Mouse (Mus musculus) frontal cortex, postnatal 25 days (tissue): ENCODE data around the gene Ephb1.

Source experiments
- DNase-seq, 2 experiments: peaks; one replicate each; pipeline ENCODE4 v3.0.0; 2022; ENCODE audit warnings: low spot score in 2 of 2

Ephb1 gene

DNA sequence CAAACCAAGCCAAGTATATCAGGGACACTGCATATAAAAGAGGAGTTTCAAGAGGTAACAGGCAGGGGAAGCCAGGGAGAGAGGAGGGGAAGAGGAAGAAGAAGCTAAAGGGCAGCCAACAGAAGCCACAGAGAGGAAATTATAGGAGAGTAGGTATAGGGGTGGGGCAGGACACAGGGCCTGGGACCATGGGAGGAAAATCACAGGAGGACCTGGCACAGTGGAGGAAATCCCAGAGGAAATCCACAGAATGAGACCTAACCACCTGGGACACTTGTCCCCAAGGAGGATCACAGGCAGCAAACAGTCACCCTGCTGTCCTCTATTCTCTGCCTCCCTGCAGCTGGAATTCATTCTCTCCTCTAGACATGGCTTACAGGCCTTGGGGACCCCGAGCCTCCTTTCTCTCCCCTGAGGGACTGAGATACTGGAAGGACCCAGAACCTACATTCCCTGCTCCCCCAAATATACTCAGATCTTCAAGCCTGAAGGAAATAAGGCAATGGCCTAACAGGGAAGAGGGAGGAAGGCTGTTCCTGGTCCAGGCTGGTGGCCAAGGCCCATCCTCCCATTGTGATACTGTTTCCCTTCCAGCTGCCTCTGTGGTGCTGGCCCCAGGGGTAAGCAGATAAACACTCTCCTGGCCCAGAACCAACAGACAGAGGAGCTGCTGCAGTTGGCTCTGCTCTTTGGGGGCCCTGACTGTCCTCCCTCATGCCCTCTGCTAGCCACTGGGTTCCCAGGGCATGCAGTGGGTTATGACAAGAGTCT, 47.7 kb downstream of the Ephb1 start:
- DNase-seq: no peak

DNA sequence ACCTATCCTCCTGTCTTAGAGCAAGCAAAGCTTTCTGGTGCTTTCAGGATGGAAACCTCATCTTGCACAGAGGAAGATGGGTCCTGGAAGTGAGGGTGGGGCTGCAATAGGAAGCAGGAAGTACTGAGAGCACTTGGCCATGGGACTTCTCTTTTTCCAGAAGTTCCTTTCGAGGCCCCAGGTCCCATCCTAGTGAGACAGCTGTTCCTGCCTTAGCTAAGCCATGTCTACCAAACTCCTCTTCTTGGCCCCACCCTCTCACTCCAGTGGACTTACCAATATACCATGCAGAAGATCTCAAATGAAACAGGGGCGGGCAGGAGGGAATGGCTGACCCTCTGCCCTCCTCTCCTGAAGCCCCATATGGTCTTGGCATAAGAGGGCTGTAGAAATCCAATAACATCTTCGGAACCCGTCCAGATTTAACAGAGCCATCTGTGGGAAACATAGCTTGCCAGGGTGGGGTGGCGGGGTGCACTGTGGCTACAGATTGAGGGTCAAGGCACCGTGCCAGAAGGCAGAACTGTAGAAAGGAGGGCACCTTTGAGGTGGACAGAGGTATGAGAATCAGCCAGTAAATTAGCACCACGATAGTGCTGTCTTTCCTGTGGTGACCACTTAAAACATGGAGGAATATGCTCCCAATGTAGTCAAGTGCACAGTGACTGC, 48.9 kb downstream of the Ephb1 start:
- no peak for DNase-seq

DNA sequence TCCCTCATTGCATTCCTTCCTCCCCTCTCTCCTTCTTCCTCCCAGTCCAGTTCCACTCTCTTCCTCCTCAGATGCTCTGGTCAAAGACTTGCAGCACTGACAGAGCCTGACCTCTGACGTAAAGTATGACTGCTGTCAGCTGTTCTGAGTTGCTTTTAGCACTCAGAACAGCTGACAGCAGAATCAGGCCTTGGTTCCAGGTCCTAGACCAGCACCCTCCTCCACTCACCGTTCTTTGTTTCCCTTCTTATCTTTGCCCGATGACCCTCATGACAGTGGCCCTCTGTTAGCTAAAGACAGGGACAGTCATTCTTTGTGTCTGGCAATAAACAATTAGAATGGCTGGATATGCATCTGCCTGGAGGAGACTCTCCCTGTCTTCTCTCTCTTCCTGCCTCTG, 49.7 kb downstream of the Ephb1 start:
- DNase-seq: no peak

DNA sequence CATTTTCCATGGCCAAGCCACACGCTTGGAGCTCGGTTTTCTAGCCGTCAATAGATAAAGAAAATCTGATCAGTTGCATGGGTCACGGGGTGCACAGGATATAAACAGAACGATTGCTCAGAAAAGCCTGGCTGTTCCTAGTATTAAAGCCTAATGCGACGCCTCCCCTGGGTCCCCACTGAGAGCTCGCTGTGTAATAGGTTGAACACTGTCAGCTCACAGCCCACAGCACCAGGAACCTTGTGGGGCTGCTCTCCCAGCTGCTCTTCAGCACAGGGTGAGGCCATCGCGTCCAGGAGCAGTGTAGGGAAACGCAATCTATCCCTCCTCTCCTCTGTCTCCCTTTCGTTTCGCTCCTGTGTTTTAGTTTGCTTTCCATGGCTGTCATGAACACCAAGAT, 50.6 kb downstream of the Ephb1 start:
- DNase-seq: no peak

DNA sequence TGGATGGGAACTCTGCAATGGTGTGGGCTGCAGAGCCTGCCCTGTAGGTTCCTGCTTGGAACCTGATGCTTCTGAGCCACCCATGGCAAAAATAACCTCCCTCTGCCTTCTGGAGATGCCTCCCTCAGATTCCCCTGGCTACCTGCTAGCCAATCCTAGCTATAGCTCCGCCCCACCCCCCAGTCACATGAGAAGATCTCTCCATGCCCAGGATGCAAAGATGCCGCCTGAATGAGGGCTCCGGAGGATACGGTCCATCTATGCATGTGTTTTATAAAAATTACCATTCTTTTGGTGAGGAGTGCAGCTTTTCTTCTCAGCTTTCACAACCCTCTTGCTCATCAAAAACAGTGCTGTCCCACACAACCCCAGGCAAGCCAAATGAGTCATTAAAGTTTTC, 53.5 kb downstream of the Ephb1 start:
- no peak for DNase-seq

DNA sequence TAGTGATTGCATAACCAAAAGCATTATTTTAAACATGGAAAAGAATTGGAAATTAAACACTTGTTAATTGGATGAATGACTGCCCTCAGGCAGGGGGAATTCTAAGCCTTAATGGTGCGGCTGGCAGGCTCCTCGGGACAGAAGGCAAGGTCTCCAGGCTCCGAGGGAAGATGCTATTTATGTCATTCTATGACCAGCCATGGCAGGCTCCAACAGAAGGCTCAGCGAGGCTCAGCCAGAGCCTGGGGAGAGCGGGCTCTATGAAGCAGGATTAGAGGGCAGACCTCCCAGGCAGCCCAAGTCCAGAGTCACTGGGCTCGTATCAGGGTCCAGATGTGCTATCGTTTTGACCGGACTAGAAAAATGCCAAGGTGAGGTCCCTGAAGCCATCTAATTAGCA, 55.8 kb downstream of the Ephb1 start:
- DNase-seq: no peak

DNA sequence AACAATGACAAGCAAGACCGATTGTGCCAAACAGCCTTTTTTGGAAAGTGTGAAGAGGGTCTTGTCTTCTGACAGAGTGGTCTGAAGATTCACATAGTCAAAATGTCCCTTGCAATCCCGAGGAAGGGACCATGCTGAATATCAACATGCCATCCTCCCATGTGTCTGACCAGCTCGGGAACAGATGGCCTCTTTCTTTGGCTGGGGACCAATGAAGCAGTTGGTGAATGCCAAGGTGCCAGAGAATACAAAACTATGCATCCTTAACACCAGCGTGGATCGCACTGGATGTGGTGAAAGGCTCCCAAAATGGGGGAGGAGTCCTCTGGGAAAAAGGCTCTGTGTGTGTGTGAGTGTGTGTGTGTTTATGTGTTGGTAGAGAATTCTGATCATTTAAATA, 56.5 kb downstream of the Ephb1 start:
- no peak for DNase-seq

DNA sequence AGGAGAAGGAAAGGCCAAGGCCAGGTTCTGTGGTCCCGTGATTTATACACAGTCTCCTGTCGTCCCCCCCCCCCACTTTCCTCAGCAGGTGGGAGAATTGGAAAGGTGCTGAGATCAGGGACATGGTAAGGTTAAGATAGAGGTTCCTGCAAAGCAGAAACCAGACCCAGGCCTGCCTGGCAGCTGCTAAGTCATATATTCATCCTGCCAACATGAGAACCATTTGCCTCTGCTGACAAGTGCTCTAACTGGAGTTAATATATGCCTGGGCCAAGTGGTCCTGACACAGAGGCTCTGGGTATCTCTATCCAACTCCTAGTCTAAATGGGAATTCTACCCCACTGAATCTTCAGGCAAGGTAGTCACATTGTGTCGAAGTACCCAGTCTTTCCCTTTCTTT, 57.3 kb downstream of the Ephb1 start:
- DNase-seq: no peak

DNA sequence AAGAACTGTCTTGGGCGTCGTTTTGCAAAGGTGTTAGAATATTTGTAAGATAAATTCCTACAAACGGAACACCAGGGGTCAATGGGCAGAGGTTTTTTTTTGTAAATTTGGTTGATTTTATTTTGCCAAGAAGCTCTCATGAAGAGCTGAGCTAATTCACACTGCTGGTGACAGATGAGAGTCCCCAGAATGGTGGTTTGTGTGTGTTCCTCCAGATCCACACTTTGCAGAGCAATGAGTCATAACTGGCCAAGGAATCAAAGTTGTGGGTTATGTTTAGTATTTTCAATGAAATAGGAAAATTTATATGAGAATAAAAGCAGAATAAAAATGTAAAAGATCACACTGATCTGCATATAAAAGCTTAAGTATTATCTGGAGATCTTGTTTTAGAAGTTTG, 60.9 kb downstream of the Ephb1 start:
- DNase-seq: no peak

DNA sequence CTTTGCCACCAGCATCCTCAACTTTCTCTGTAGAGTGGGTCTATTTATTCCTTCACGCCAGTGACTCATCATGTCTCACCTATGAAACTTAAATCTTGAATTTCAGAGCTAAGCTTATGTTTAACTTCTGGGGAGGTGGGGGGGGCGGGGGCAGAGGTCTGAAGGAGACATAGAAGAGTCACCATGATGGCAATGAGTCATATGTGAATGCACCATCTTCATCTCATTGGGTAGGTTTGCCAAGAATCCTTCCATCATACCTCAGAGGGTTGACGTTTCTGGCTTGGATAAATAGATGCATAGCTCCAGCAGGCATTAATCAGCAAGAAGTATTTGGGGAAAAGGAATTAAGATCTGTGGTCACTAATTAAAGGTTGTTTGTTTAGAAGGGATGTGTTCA, 63.3 kb downstream of the Ephb1 start:
- DNase-seq: no peak

DNA sequence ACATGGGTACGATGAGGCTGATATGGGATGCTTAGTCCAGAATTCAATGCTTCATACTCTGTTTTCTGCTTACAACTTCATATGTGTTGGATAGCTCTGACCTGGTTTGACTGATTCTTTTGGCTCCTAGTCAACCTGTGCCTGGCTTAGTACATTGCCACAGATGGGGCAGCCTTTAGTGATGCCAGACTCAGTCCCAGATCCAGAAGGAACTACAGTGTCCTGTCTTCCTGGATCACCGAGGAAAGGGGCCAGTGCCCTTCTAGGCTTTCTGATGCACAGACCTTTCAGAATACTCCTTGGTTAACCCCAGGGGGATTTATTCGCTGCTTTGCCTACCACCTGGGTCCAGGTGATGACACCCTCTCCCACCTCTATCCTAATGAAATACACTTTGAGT, 66.1 kb downstream of the Ephb1 start:
- DNase-seq: no peak

DNA sequence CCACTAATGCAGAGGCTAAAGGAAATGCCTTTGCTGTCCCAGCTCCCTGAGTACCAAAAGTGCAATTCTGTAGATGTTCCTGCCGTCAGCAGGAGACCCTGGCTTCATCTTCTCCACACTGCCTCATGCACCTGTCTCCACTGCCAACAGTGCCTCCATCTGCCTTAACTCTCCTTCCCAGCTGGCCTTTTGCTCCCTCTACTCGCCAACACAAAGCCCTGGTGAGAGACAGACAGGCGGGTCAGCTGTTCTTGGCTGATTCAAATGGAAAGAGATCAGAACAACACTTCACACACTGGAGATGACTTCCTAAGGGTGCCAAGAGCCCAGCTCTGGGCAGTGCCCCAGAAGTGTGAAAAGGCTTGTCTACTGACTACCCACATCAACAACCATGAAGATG, 78.6 kb downstream of the Ephb1 start:
- no peak for DNase-seq

DNA sequence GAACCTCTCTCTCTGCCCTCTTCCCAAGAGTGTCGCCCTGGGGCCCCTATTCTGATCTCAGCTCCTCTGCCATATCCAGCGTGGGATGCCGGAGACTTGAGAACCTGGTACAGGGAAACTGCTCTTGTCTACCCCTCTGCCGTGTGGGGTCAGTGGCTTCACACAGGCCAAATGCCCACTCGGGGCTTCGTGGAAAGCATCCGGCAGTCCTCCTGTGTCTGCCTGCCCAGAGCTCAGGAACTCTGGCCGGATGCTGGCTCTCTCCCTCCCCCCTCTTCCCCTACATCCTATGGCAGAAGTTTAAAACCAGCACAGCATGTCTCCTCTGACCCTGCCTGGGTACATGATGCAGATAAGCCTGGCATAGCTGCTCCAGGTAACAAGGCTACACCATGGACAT, 80.5 kb downstream of the Ephb1 start:
- DNase-seq: no peak

DNA sequence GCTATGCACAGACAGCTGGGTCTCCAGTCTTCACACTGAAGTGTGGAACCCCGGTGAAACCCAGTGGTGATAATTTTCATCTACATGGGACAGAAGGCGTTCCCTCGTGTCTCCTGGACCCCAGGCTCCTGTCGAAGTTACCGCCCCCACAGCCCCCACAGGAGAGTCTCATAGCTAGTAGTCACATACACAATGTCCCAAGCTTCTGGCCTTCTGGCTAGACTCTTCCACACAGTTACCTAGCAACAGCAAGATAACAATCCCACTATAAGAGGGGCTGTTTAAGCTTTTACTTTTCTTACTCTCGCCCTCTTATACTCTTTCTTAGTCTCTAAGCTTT, 81.1 kb downstream of the Ephb1 start:
- DNase-seq: no peak

DNA sequence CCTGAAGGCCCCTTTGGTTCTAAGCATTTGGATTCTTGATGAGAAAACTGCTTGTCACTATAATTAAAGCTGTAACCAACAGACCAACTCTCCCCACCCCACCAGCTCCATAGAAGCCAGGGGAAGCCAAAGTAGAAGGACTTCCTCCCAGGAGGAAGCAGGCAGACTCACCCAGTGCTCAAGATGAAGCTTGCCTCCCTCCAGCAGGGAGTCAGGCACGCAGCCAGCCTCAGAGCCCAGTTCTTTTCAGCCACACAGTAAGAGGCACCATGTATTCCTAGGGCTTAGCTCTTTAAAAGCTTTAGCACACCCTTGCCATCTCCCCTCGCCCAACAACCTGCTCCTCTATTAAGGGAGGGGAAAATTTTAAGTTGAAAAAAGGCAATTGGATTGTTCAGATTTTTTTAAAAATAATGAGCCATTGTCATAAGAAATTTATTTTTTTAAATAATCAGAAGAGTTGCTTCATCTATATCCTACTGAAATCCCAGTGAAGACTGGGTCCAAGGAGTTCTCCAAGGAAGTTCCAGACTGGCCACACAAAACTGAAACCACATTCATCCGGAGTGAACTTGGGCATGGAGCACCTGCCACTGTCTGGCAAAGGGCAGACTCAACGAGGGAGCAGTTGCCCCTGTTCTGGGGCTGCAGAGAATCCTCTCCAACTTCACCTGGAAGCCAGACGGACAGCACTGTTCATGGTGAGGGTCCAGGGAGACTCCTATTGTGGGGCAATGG, 81.6 kb downstream of the Ephb1 start:
- DNase-seq: no peak

DNA sequence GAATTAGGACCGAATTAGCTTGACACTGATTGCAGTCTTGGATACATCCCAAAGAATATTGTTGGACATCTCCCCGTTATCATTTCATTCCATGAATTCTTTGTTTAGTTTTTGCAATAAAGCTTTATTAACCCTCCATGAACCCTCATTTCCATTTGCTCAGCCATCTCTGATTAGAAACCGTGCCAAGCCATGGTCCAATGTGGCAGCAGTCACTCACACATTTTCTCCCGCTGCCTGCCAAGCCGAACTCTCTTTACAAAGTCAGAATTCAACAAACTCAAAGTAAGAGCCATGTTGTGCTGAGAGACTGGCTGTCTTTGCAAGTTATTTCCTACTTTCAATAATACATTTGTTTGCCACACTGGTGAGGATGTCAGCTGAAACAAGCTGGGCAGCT, 84.0 kb downstream of the Ephb1 start:
- no peak for DNase-seq

DNA sequence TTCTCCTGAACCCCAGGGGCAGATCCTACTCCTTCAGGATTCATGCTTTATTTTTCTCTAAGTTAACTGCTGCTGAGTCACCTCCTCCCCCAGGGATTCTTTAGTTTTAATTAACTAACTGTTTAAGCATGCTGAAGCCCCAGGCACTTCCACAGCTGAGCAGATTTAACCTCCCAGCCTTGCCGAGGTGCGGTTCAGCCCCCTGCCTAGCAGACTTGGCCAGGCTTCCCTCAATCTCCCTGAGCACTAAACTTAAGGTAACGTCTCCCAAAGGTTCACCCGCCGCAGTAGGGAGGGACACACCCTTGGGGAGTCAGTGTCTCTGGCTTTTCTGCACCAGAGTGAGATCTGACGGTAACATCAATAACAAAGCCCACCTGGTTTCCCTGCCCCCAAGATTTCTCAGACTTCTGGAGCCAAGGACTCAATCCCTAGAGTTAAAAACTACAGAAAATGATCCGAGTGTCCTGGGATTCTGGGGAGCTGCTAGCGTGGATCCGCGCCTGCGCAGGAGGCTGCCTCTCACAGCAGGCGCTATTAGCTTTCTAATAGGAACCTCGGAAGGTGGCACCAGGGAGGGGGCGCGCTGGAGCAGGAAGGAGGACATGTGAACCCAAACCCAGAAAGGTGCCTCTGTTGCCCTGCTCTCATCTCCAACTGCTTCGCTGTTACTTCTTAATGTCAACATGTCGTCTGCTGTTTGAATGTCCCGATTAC, 87.0 kb downstream of the Ephb1 start:
- peak in 1 of 2 experiments; percentile 32 for DNase-seq

DNA sequence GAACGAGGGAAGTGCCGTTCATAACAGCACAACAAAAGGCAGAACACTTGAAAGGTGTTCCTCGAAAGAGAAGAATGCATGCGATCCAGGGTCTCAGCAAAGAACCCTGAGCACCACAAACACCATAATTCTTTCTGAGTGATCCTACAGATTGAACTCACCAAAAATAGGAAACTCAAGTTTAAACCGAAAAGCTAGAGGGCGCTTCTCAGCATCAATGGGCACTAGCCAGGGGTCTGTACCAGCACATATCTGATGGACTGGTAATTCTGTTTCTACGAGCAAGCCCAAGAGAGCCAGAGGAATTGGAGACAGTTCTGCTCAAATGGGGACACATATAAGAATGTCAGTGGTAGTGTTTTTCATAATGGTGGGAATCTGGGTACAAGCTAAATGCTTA, 90.7 kb downstream of the Ephb1 start:
- DNase-seq: no peak

DNA sequence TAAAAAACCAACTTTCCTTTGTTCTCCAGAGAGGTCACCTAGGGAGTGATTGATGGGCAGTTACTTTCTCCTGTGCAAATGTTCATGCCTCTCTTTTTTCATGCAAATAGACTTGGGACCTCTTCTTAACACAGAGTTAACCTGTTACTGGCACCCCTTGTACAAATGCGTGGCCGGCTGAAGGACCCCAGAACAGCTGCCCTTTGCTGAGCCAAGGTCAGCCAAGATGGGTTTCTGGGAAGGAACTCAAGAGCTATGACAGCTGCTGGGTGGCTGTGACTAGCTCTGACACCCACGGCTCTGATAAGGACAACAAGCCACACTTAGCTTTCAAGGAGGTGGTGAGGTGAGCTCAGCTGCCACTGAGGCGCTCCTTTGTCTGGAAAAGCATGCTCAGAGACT, 92.4 kb downstream of the Ephb1 start:
- DNase-seq: no peak

DNA sequence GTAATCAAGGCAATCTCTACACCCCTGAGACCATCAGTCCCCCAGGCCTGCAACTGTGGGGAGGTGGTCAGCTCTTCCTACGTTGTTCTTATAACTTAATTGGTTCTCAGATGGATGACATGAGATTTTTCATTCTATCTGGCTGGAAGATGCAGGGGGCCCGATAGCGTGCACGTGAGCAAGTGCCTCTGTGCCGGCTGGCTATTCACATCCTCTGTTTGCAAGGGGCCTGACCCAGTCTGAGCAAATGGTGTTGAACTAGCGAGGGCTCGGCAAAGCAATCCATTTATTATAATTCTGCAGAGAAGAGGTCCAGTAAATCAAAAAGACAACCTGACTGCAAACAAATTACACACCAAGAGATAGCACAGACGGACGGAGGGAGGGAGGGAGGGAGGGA, 93.0 kb downstream of the Ephb1 start:
- DNase-seq: no peak

DNA sequence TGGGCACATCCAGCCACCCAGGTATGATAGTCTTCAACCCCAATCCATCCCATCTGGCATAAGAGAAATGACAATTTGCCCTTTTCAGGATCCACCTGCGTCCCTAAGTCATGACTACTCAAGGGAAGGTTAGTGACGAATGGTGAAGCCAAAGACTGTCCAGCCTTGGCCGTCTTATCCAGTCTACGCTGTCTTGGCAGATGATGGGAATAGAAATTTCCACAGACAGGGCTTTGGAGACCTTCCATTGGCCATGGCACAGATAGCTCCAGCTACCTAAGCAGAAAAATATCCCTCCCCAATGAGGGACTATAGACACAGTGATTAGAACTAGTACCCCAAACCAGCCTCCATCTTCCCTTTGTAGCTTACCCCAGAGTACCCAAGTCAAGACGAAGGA, 98.1 kb downstream of the Ephb1 start:
- no peak for DNase-seq

DNA sequence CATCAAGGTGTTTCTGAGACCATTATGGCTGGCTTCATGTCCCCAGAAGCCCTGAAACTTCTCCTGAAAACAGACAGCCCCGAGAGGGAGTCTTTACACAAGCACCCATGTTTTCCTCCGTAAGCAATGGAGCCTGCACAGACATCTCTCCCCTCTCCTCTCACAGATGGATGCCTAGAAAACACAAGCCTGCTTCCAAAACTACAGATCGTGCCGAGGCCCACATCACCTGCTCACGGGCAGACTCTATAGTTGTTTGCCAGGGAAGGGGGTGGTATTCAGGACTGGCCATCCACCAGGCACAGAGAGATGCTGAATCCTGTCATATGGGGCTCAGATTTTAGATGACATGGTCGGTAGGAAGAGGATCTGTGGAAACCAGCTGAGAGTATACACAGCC, 98.7 kb downstream of the Ephb1 start:
- DNase-seq: no peak
